In genomic region chr2:102400605-102401351, GRCm38 (mm10) we compare ENCODE assay signal across 8 mouse cellular contexts. TPM values are rescaled to one million over a fixed set of nuclear protein-coding genes. Genes with fewer than 3 reads are reported as not detected.
DNase-seq lines count a peak whose midpoint lies in the region; ATAC-seq and TF ChIP-seq lines count a peak whose summit lies in the region.

No protein-coding gene starts in this region.

- peak; percentile 62 to 70; a peak in 2 of 4 replicates for TF ChIP-seq POLR2A in MEL (IDR thresholded peaks at IDR 0.05; ENCODE audit: control insufficient read depth in 1 of 2, insufficient read depth in 1 of 2, low read depth in 1 of 2, low read length in 2 of 2, poor library complexity in 1 of 2)
- peak; percentile 54; the same call in 1 of the 2 replicates for TF ChIP-seq POLR2A in cerebellum, adult 2 months (IDR thresholded peaks at IDR 0.05; ENCODE audit: borderline replicate concordance, insufficient read depth, low read length)

- 3% methylated on average over 91 of the region's 94 CpGs for WGBS in cerebellum, adult 2 months
- 2% methylated on average over 88 of the region's 94 CpGs for WGBS in forebrain, postnatal 0 days
- under 1% methylated on average over 85 of the region's 94 CpGs for WGBS in lung, embryonic 14.5 days

- H3K27me3 ChIP-seq in MEL (ENCODE audit: control insufficient read depth in 1 of 2, insufficient read depth in 2 of 2, low read length in 2 of 2) = no peaks in the 10 kb centered on the region
- H3K27me3 ChIP-seq in cerebellum, adult 2 months (ENCODE audit: control insufficient read depth, insufficient read depth, low read length) = no peaks in the 10 kb centered on the region
- no peaks in the 10 kb centered on the region for H3K27me3 ChIP-seq in forebrain, postnatal 0 days (ENCODE audit: insufficient read depth, low read length)
- H3K27me3 ChIP-seq in lung, embryonic 14.5 days (ENCODE audit: insufficient read depth, low read length) = no peaks in the 10 kb centered on the region

- H3K27ac ChIP-seq in MEL (ENCODE audit: control insufficient read depth, low read depth, low read length) = peak overlapping the region; percentile 91
- H3K27ac ChIP-seq in cerebellum, adult 2 months (ENCODE audit: insufficient read depth, low read length) = peak overlapping the region; percentile 69
- peak overlapping the region; percentile 96 for H3K27ac ChIP-seq in forebrain, postnatal 0 days (ENCODE audit: low read depth, low read length)
- peak overlapping the region; percentile 97 for H3K27ac ChIP-seq in lung, embryonic 14.5 days (ENCODE audit: low read depth)

- ATAC-seq in forebrain, postnatal 0 days = peak; percentile 94
- ATAC-seq in lung, embryonic 14.5 days (ENCODE audit: insufficient read depth) = peak; percentile 96
- ATAC-seq in neutrophil, adult 5-6 weeks (ENCODE audit: extremely low read depth, insufficient number of reproducible peaks, low FRiP score, poor library complexity, severe bottlenecking) = peak; percentile 85

- peak overlapping the region; percentile 89 for H3K9ac ChIP-seq in MEL (ENCODE audit: control insufficient read depth, low read depth, low read length, poor library complexity, severe bottlenecking)
- H3K9ac ChIP-seq in forebrain, postnatal 0 days = peak overlapping the region; percentile 80
- peak overlapping the region; percentile 88 for H3K9ac ChIP-seq in lung, embryonic 14.5 days

- H3K79me2 ChIP-seq in MEL (ENCODE audit: control insufficient read depth, insufficient read depth, low read length, poor library complexity) = peaks cover 40% of the 10 kb centered on the region

- DNase-seq in MEL (ENCODE audit: low read depth, low spot score) = peak; percentile 96
- DNase-seq in cerebellum, adult 2 months = peak; percentile 89
- peak; percentile 91 for DNase-seq in forebrain, postnatal 0 days
- DNase-seq in heart, postnatal 4 days = peak; percentile 83
- peak; percentile 89 to 91 for DNase-seq in layer of hippocampus, adult 8-10 months (ENCODE audit: low spot score in 2 of 2)
- peak; percentile 92 for DNase-seq in lung, embryonic 14.5 days
- peak; percentile 90 for DNase-seq in testis, postnatal 14 days (ENCODE audit: low spot score)

- H3K36me3 ChIP-seq in MEL (ENCODE audit: control insufficient read depth in 1 of 2, insufficient read depth in 2 of 2, low read length in 2 of 2) = peaks cover 0 to 44% of the 10 kb centered on the region in 2 experiments; a peak in 3 of 4 replicates
- H3K36me3 ChIP-seq in forebrain, postnatal 0 days (ENCODE audit: insufficient read depth) = no peaks in the 10 kb centered on the region
- H3K36me3 ChIP-seq in lung, embryonic 14.5 days (ENCODE audit: insufficient read depth) = peaks cover 3% of the 10 kb centered on the region; the same call in 1 of the 2 replicates

- peak overlapping the region; percentile 67 to 71 for H3K4me3 ChIP-seq in MEL (ENCODE audit: control insufficient read depth in 1 of 2, insufficient read depth in 1 of 2, low read depth in 2 of 2, low read length in 2 of 2)
- H3K4me3 ChIP-seq in cerebellum, adult 2 months (replicated peaks; ENCODE audit: insufficient read depth, low read depth, low read length) = peak overlapping the region; percentile 62
- peak overlapping the region; percentile 70 for H3K4me3 ChIP-seq in forebrain, postnatal 0 days (ENCODE audit: low read depth, low read length)
- H3K4me3 ChIP-seq in lung, embryonic 14.5 days (ENCODE audit: low read depth, low read length) = peak overlapping the region; percentile 66

- peak in 1 of 2 experiments; percentile 43; a peak in 2 of 4 replicates for TF ChIP-seq EP300 in MEL (IDR thresholded peaks at IDR 0.05; ENCODE audit: low read depth in 1 of 2, low read length in 2 of 2)

- H3K4me1 ChIP-seq in MEL (ENCODE audit: control insufficient read depth in 1 of 2, insufficient read depth in 2 of 2, low read length in 2 of 2) = peaks cover 28 to 29% of the 10 kb centered on the region in 2 experiments
- H3K4me1 ChIP-seq in cerebellum, adult 2 months (ENCODE audit: control insufficient read depth, insufficient read depth, low read length) = peaks cover 5% of the 10 kb centered on the region; the same call in 1 of the 2 replicates
- H3K4me1 ChIP-seq in forebrain, postnatal 0 days (ENCODE audit: insufficient read depth) = peaks cover 25% of the 10 kb centered on the region
- H3K4me1 ChIP-seq in lung, embryonic 14.5 days (ENCODE audit: insufficient read depth) = peaks cover 10% of the 10 kb centered on the region

- no peak for TF ChIP-seq CTCF in MEL (IDR thresholded peaks at IDR 0.05 in 2 of 3, conservative IDR thresholded peaks at IDR 0.05 in 1 of 3; ENCODE audit: control insufficient read depth in 1 of 3, insufficient read depth in 1 of 3, low read depth in 2 of 3, low read length in 3 of 3, poor library complexity in 1 of 3, severe bottlenecking in 1 of 3)
- no peak for TF ChIP-seq CTCF in cerebellum, adult 2 months (IDR thresholded peaks at IDR 0.05; ENCODE audit: borderline replicate concordance, insufficient read depth, low read depth, low read length)
- no peak for TF ChIP-seq CTCF in forebrain, postnatal 0 days (IDR thresholded peaks at IDR 0.05; ENCODE audit: low read depth)
- no peak for TF ChIP-seq CTCF in lung, embryonic 14.5 days (IDR thresholded peaks at IDR 0.05; ENCODE audit: low read depth)

- H3K4me2 ChIP-seq in forebrain, postnatal 0 days (ENCODE audit: low read depth) = peak overlapping the region; percentile 72
- peak overlapping the region; percentile 93 for H3K4me2 ChIP-seq in lung, embryonic 14.5 days

- TF ChIP-seq RAD21 in MEL (IDR thresholded peaks at IDR 0.05; ENCODE audit: low read depth, low read length) = no peak

- no peaks in the 10 kb centered on the region for H3K9me3 ChIP-seq in MEL (replicated peaks; ENCODE audit: insufficient read depth, low read length)
- no peaks in the 10 kb centered on the region for H3K9me3 ChIP-seq in forebrain, postnatal 0 days (ENCODE audit: low read length)
- H3K9me3 ChIP-seq in lung, embryonic 14.5 days (ENCODE audit: low read depth, low read length) = no peaks in the 10 kb centered on the region

TF ChIP-seq in MEL, 35 proteins besides CTCF, POLR2A, EP300 and RAD21 (continues in another document):
- TF ChIP-seq SIN3A (IDR thresholded peaks at IDR 0.05; ENCODE audit: low read length) (peak; percentile 65), POLR2AphosphoS5 (IDR thresholded peaks at IDR 0.05; ENCODE audit: borderline replicate concordance, low read depth, low read length) (no peak), ZKSCAN1 (IDR thresholded peaks at IDR 0.05; ENCODE audit: low read depth, low read length) (no peak), ZNF384 (IDR thresholded peaks at IDR 0.05; ENCODE audit: low read depth, low read length) (no peak), CHD1 (IDR thresholded peaks at IDR 0.05; ENCODE audit: low read depth, low read length) (no peak), SMC3 (IDR thresholded peaks at IDR 0.05; ENCODE audit: low read depth, low read length) (no peak), MAZ (IDR thresholded peaks at IDR 0.05; ENCODE audit: low read depth, low read length) (peak; percentile 84), GATA1 (IDR thresholded peaks at IDR 0.05; ENCODE audit: low read depth, low read length) (0 out of 2 replicates have a peak, but pooled peaks have one; percentile 23), ELF1 (IDR thresholded peaks at IDR 0.05; ENCODE audit: low read depth, low read length) (peak; percentile 63), MYB (IDR thresholded peaks at IDR 0.05; ENCODE audit: low read depth, low read length) (no peak), POLR2AphosphoS2 (IDR thresholded peaks at IDR 0.05; ENCODE audit: low read length) (no peak), MYC (IDR thresholded peaks at IDR 0.05; ENCODE audit: low read depth, low read length) (peak; percentile 75), NRF1 (IDR thresholded peaks at IDR 0.05; ENCODE audit: insufficient read depth, low read depth, low read length, poor library complexity, severe bottlenecking) (peak; percentile 45; the same call in 1 of the 2 replicates), MXI1 (IDR thresholded peaks at IDR 0.05; ENCODE audit: low read depth, low read length) (peak; percentile 89), TBP (IDR thresholded peaks at IDR 0.05; ENCODE audit: low read depth, low read length) (peak; percentile 50; the same call in 1 of the 2 replicates), ZC3H11A (IDR thresholded peaks at IDR 0.05; ENCODE audit: low read depth, low read length) (no peak), JUND (IDR thresholded peaks at IDR 0.05; ENCODE audit: low read depth, low read length) (no peak), CHD2 (IDR thresholded peaks at IDR 0.05; ENCODE audit: low read length) (peak; percentile 29), MAX (IDR thresholded peaks at IDR 0.05; ENCODE audit: low read length) (peak; percentile 96), HCFC1 (IDR thresholded peaks at IDR 0.05; ENCODE audit: low read depth, low read length) (peak; percentile 84), TCF12 (IDR thresholded peaks at IDR 0.05; ENCODE audit: low read depth, low read length) (0 out of 2 replicates have a peak, but pooled peaks have one; percentile 44), RCOR1 (IDR thresholded peaks at IDR 0.05; ENCODE audit: low read depth, low read length) (peak; percentile 19; the same call in 1 of the 2 replicates)

RNA-seq across cellular contexts. Expression of gene Trim44, which starts 6.8 kb away (rescaled TPM):
- 19.2 and 21.7 TPM in 2 replicates for total RNA-seq in MEL (2012; rRNA removed)
- 10 to 100 TPM; 49.1 to 55.3 TPM for polyA plus RNA-seq in MEL (2012; ENCODE audit: insufficient read depth in 1 of 2, insufficient read length in 2 of 2, low read depth in 1 of 2, low replicate concordance in 2 of 2, missing spikeins in 1 of 2)
- 105 and 107 TPM in 2 replicates for polyA plus RNA-seq in cerebellum, adult 2 months (2012; rRNA removed)
- total RNA-seq in forebrain, postnatal 0 days (2014; rRNA removed) = 94.8 and 116 TPM in 2 replicates
- polyA plus RNA-seq in forebrain, postnatal 0 days (2015; fragmentation: Nextera tagmentation; extraction: Ambion mirVana) = 24.4 and 41.2 TPM in 2 replicates
- total RNA-seq in heart, postnatal 4 days (2021) = 10 to 100 TPM; 47.8 to 50.4 TPM
- total RNA-seq in layer of hippocampus, adult 8-10 months (2022) = 100 to 1,000 TPM; 163 to 178 (median 170) TPM
- 37.6 and 39.3 TPM in 2 replicates for polyA plus RNA-seq in lung, embryonic 14.5 days (2014; fragmentation: Nextera tagmentation; extraction: Ambion mirVana)
- 41.7 and 42.7 TPM in 2 replicates for total RNA-seq in neutrophil, adult 5-6 weeks (2017)

RNA-seq across cellular contexts. Expression of gene Fjx1, which starts 51.5 kb away (rescaled TPM):
- total RNA-seq in MEL (2012; rRNA removed) = not detected in 2 replicates
- not detected for polyA plus RNA-seq in MEL (2012; ENCODE audit: insufficient read depth in 1 of 2, insufficient read length in 2 of 2, low read depth in 1 of 2, low replicate concordance in 2 of 2, missing spikeins in 1 of 2)
- 31.4 and 31.9 TPM in 2 replicates for polyA plus RNA-seq in cerebellum, adult 2 months (2012; rRNA removed)
- total RNA-seq in forebrain, postnatal 0 days (2014; rRNA removed) = 81.8 and 86.6 TPM in 2 replicates
- polyA plus RNA-seq in forebrain, postnatal 0 days (2015; fragmentation: Nextera tagmentation; extraction: Ambion mirVana) = 38.2 and 38.9 TPM in 2 replicates
- total RNA-seq in heart, postnatal 4 days (2021) = 1 to 10 TPM; 3.2 to 3.3 TPM
- 10 to 100 TPM; 45.0 to 47.7 (median 46.3) TPM for total RNA-seq in layer of hippocampus, adult 8-10 months (2022)
- polyA plus RNA-seq in lung, embryonic 14.5 days (2014; fragmentation: Nextera tagmentation; extraction: Ambion mirVana) = 6.7 and 8.3 TPM in 2 replicates
- not detected in 2 replicates for total RNA-seq in neutrophil, adult 5-6 weeks (2017)

Comparison
In these comparisons a context has a peak if more than half of its experiments do, and no peak if none do; other contexts are left out.
1. Peak in every context shown above with its lines: DNase-seq, ATAC-seq, H3K4me3 ChIP-seq and H3K27ac ChIP-seq.
2. RNA of gene Fjx1, which starts 51.5 kb away (total RNA-seq): 81.8 to 86.6 TPM in forebrain, postnatal 0 days and 45.0 to 47.7 TPM in layer of hippocampus, adult 8-10 months; 3.2 to 3.3 TPM in heart, postnatal 4 days, not detected in MEL and not detected in neutrophil, adult 5-6 weeks; every median in the first group is over 10 times any median in the second.